Mouse (Mus musculus) ES-Bruce4 (cell line): ENCODE measurements around the gene Elf4. TPM values are rescaled to one million over a fixed set of nuclear protein-coding genes. Genes with fewer than 3 reads are reported as not detected.

Source experiments
- H3K27ac ChIP-seq: 2 replicates; pipeline ENCODE4 v1.5.1; 2012; ENCODE audit warnings: low read length, inconsistent platforms; ENCODE audit not compliant: insufficient read depth
- H3K27me3 ChIP-seq: 2 replicates; pipeline ENCODE4 v1.6.1; 2012; ENCODE audit warnings: mild to moderate bottlenecking, low read length, inconsistent platforms; ENCODE audit not compliant: control insufficient read depth, poor library complexity, insufficient read depth, severe bottlenecking
- H3K36me3 ChIP-seq: 2 replicates; pipeline ENCODE4 v1.6.1; 2012; ENCODE audit warnings: inconsistent platforms, mild to moderate bottlenecking, low read length, moderate library complexity; ENCODE audit not compliant: control insufficient read depth, poor library complexity, insufficient read depth, severe bottlenecking
- H3K4me1 ChIP-seq: one replicate; pipeline ENCODE4 v1.8.1; 2011; ENCODE audit warnings: low read length; ENCODE audit not compliant: control insufficient read depth, insufficient read depth
- H3K4me3 ChIP-seq: 2 replicates; pipeline ENCODE4 v1.5.1; 2011; ENCODE audit warnings: low read depth, mild to moderate bottlenecking, low read length
- H3K9ac ChIP-seq: 2 replicates; pipeline ENCODE4 v1.6.1; 2012; ENCODE audit warnings: low read depth, mild to moderate bottlenecking, inconsistent platforms; ENCODE audit not compliant: poor library complexity, severe bottlenecking
- H3K9me3 ChIP-seq: replicated peaks from 2 replicates; pipeline ENCODE4 v1.6.1; 2012; ENCODE audit warnings: mild to moderate bottlenecking, low read length, inconsistent platforms; ENCODE audit not compliant: control insufficient read depth, poor library complexity, insufficient read depth, severe bottlenecking
- CTCF ChIP-seq: IDR thresholded peaks from one replicate; pipeline ENCODE4 v1.8.1; 2011; ENCODE audit warnings: low read depth, low read length
- EP300 ChIP-seq: IDR thresholded peaks from 2 replicates; pipeline ENCODE4 v1.6.1; 2011; ENCODE audit warnings: low read depth, low read length; ENCODE audit not compliant: insufficient read depth
- POLR2A ChIP-seq: IDR thresholded peaks from one replicate; pipeline ENCODE4 v1.8.1; 2011; ENCODE audit warnings: low read length; ENCODE audit not compliant: insufficient read depth
- polyA plus RNA-seq: library from polyadenylated mRNA; stranded (reverse); fragments of >200 nt; gene quantifications from 2 replicates; pipeline ENCODE4 v1.2.4, GENCODE M21; 2011; ENCODE audit warnings: low read depth; ENCODE audit not compliant: missing spikeins, insufficient read depth, insufficient read length

The Elf4 gene
- polyA plus RNA-seq, 1 experiment = 6.1 TPM

DNA sequence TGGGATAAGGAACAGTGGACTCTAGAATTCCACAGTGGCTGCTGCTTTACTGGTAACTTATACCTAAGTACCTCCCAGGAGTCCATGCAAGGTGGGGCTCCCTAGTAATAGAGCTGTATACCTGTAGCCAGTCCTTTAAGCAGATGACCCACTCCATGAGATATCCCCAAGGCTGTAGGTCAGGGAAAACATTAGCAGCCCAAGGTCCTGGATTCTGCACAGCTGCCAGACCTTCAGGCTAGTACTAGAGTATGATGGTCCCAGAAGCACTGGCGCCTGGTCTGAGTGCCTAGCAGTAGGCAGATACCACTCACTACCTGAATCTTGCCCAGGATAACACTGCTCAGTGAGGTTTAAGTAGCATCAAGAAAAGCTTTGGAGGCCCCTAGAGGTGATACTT, 28.7 kb downstream of the Elf4 start:
- no peak overlapping the region; the same call in 1 of the 2 replicates for H3K27ac ChIP-seq

DNA sequence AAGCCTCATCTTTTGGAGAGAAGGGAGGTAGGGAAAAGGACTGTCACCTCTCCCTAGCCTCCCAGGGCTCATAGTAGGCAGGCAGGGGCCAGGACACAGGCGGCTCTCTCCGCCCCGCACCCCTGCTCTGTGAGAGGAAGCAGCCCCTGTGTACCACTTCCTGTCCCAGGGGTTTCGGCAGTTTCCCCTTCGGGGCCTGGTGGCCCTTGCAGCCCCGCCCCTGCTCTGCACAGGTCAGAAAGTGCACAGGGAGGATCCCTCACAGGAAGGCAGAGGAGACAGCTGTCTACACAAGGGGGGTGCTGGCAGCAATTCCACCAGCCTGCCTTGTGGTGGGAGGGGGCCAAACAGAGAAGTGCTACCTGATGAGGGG, 29.4 kb downstream of the Elf4 start:
- H3K27ac ChIP-seq = peak overlapping the region; percentile 60
- TF ChIP-seq POLR2A (no peak), CTCF (no peak), EP300 (no peak)
- H3K4me3 ChIP-seq = peak overlapping the region; percentile 40
- H3K36me3 ChIP-seq = no peaks in the 10 kb centered on the region
- H3K27me3 ChIP-seq = no peaks in the 10 kb centered on the region
- H3K9me3 ChIP-seq = no peaks in the 10 kb centered on the region
- H3K9ac ChIP-seq = no peak overlapping the region
- H3K4me1 ChIP-seq = peaks cover 4% of the 10 kb centered on the region

More for the DNA sequence above, 28.7 kb downstream of the Elf4 start:
- Histone ChIP-seq H3K9me3 (no peaks in the 10 kb centered on the region), H3K4me3 (no peak overlapping the region), H3K4me1 (peaks cover 4% of the 10 kb centered on the region), H3K9ac (no peak overlapping the region), H3K27me3 (no peaks in the 10 kb centered on the region), H3K36me3 (no peaks in the 10 kb centered on the region)
- no peak for TF ChIP-seq CTCF
- TF ChIP-seq EP300 = no peak
- TF ChIP-seq POLR2A = no peak

DNA sequence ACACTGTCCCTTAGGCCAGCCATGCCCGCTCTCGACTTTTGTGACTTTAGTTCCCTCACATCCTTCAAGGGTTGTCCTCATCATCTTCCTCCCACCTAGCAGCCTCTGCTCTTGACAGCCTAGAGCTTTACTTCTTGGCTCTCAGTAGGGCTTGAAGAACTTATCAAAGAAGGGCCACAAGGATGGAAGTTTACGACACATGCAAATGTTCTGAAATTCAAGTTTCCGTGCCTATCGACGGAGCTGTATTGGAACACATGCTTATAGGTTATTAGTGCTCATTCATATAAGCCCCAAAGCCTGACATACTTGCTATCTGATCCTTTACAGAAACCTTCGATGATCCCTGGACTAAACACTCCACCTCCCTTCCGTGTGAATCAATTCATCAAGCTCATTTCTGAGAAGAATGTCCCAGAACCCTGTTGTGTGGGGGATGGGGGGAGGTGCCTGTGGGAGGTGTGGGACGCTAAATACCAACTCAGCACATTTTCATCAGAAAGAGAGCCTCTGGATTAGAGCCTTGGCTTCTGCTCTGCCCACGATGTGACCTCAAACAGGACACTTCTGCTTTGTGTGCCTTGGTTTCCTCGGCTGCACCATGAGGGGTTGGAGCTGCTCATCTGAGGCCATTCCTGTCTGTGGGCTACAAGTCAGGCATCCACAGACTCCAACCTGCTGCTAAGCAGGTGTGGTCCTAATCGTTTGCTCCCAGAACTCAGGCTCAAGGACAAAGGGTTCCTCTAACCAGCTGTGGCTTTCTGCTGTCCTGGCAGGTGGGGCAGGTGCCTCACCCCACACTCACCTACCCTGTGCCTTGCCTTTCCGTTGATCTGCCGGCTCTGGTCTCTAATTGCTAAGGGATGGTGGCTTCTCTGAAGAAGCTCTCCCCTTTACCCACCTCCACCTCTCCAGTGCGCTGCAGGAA, 30.1 kb downstream of the Elf4 start:
- H3K36me3 ChIP-seq = no peaks in the 10 kb centered on the region
- H3K4me1 ChIP-seq = peaks cover 4% of the 10 kb centered on the region
- H3K4me3 ChIP-seq = peak overlapping the region; percentile 40
- H3K9ac ChIP-seq = no peak overlapping the region
- peak overlapping the region; percentile 60 for H3K27ac ChIP-seq
- H3K9me3 ChIP-seq = no peaks in the 10 kb centered on the region
- no peak for TF ChIP-seq CTCF
- no peak for TF ChIP-seq EP300
- TF ChIP-seq POLR2A = no peak
- H3K27me3 ChIP-seq = no peaks in the 10 kb centered on the region

DNA sequence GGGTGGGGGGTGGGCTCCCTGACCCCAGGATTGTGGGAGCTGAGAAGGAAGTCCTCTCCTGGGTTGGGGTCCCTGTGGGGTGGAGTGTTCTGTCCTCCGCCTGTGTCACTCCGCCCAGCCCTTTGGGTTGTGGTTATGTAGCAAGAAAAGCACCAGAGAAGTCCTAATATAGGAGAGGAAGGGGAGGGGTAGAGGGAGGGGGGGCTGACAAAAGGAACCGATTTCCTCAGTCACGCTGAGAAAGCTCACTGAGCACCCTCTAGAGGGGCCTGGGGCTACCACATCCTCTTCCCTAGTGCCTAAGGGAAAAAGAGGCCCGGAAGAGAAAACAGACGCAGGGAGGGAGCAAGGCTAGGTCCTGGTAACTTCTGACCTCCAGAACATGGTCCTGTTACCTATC, 33.4 kb downstream of the Elf4 start:
- H3K4me1 ChIP-seq = peaks cover 7% of the 10 kb centered on the region
- no peaks in the 10 kb centered on the region for H3K27me3 ChIP-seq
- no peak overlapping the region for H3K4me3 ChIP-seq
- no peak overlapping the region for H3K9ac ChIP-seq
- TF ChIP-seq POLR2A (no peak), EP300 (no peak), CTCF (no peak)
- no peak overlapping the region for H3K27ac ChIP-seq
- H3K36me3 ChIP-seq = no peaks in the 10 kb centered on the region
- no peaks in the 10 kb centered on the region for H3K9me3 ChIP-seq

DNA sequence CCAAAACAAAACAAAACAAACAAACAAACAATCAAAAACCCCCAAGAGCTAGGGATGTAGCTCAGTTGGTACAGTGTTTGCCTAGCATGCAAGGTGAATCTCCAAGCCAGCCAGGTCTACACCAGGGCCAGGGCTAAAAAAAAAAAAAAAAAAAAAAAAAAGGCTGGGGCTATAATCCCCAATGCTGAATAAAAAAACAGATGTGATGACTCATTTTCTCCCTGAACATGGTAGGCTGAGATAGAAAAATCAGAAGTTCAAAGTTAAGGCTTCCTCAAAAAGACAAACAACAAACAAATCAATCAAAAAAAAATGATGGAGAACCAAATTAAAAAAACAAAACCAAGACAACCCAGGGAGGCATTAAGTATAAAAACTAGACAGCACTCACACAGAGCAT, 33.8 kb downstream of the Elf4 start:
- Histone ChIP-seq H3K4me3 (no peak overlapping the region), H3K9me3 (no peaks in the 10 kb centered on the region), H3K4me1 (peaks cover 7% of the 10 kb centered on the region), H3K27me3 (no peaks in the 10 kb centered on the region), H3K9ac (no peak overlapping the region), H3K36me3 (no peaks in the 10 kb centered on the region), H3K27ac (no peak overlapping the region)
- TF ChIP-seq CTCF (no peak), POLR2A (no peak), EP300 (no peak)

DNA sequence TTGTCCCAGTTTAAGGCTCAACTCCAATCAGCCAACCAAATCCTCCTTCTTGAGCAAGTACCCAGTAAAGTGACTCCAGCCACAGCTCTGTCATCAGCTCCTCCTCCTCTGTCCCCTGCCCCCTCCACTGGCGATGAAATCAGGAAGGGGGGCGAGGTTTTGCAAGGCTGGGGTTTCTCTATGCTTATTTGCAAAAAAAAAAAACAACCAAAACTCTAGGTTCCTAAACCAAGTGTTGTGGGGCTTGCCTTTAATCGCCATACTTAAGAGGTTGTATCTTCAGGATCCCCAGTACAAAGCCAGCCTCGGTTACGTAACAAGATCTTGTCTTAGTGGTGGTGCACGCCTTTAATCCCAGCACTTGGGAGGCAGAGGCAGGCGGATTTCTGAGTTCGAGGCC, 34.3 kb downstream of the Elf4 start:
- no peak overlapping the region for H3K9ac ChIP-seq
- no peak for TF ChIP-seq EP300
- no peak for TF ChIP-seq POLR2A
- no peak for TF ChIP-seq CTCF
- no peak overlapping the region for H3K27ac ChIP-seq
- no peaks in the 10 kb centered on the region for H3K27me3 ChIP-seq
- no peaks in the 10 kb centered on the region for H3K9me3 ChIP-seq
- H3K4me1 ChIP-seq = peaks cover 4% of the 10 kb centered on the region
- H3K4me3 ChIP-seq = no peak overlapping the region
- no peaks in the 10 kb centered on the region for H3K36me3 ChIP-seq
